Mouse (Mus musculus) megakaryocyte progenitor cell, adult 5-6 weeks (primary cell): Measurements from ENCODE around the gene Zfp276. TPM values are rescaled to one million over a fixed set of nuclear protein-coding genes. Genes with fewer than 3 reads are reported as not detected.
"Not testable (repeated sequence)": the region's sequence is repeated elsewhere in the genome, so short reads cannot be mapped to it uniquely, and the experiment has no call there.

ENCODE experiments used
- ATAC-seq: replicated peaks from 2 replicates; pipeline ENCODE4 v1.8.0; 2016; ENCODE audit warnings: mild to moderate bottlenecking, moderate TSS enrichment, inconsistent platforms; ENCODE audit not compliant: poor library complexity
- total RNA-seq, 2 experiments: library from RNA; stranded (forward) in 1 of 2; stranded (reverse) in 1 of 2; fragments of 157-497, 149-512 nt in 1 of 2; fragments of 200-1000 nt in 1 of 2; gene quantifications; 2 replicates each; pipeline versions ENCODE4 v1.2.3 to v1.2.4; 2015 to 2017

The Zfp276 gene
- total RNA-seq, 2 experiments from 2014 or later, result 8.8 to 13.2 TPM

GRCm38 (mm10) chr8:123243053-123243452 lies 10.9 kb upstream of the Zfp276 start:
- no peak for ATAC-seq

DNA sequence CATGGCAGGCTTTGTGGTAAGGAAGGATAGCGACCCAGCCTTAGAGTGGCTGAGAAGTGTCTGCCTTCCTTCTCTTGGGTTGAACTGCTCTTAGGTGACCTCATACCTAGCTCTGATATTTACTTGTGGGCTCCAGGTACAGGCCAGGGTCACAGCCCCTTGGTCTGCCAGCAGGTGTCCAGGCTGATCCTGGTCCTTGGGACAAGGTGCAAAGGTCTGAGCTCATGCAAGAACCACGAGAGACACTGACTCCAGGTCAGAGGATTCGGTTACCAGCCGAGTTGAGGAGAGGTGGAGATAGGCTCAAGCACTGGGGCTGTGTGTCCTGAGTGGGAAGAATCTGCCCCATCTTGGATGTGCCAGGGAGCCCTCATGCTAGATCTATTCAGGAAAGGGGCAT lies 9.6 kb upstream of the Zfp276 start:
- no peak for ATAC-seq

- no peak for ATAC-seq
Observed at GRCm38 (mm10) chr8:123245543-123245942, 8.5 kb upstream of the Zfp276 start.

DNA sequence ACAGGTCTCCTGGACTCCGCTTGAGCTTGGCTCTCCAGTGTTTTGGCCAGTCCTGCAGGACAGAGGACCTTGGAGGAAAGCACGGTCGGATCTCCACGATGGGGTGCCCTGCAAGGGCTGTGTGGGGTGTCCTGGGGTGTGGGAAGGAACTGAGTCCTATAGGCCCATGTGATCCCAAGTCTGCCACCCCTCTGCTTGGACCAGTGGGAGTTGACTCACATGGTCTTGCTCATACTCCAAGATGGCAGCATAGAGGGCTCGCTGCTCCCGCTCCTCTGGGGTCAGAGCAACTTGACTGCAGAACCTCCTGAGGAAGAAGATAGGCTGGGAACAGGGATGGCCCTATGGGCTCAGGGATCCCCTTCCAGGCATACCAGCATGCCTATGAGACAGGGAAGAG lies 6.2 kb upstream of the Zfp276 start:
- ATAC-seq, result no peak

GRCm38 (mm10) chr8:123248596-123248995 lies 5.4 kb upstream of the Zfp276 start:
- peak; percentile 64 for ATAC-seq

DNA sequence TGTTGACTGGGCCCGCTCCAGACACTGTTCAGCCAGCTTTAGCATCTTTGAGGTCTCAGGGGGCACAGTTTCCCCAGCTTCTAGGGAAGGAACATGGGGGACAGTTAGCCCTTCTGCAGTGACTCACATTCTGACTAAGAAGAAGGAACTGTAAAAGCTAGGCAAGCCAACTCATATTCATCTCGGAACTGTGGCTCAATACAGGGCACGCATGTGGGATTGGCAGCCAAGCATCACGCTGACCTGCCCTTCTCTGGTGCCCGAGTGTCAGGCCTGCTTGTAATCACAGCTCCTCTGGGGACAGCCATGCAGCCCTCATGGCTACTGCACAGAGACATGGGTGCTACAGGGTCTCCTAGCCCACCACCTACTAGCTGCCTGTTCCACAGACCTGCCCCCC lies 3.1 kb upstream of the Zfp276 start:
- no peak for ATAC-seq

DNA sequence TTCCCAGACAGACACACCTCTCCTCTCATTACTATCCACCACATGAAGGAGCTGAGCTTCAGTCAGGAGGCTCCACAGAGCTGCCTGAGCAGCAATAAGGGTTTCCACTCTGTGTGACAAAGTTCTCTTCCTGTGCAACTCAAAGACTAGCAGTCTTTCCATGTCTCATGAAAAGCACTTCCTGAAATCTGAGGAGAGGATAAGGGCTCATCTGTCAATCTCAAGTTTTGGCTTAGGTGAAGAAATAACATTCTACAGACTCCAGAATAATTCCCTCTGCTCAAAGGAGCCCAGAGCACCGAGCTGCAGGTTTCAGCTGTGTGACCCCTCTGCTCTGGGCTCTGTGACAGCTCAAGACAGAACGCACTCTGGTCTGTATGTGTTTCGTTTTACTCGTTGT lies 1.1 kb upstream of the Zfp276 start:
- ATAC-seq, result no peak

GRCm38 (mm10) chr8:123253451-123254098 lies 420 bp upstream of the Zfp276 start:
- ATAC-seq, result no peak

- ATAC-seq, result peak; percentile 54
Observed at GRCm38 (mm10) chr8:123255170-123255569, 1.2 kb downstream of the Zfp276 start.

DNA sequence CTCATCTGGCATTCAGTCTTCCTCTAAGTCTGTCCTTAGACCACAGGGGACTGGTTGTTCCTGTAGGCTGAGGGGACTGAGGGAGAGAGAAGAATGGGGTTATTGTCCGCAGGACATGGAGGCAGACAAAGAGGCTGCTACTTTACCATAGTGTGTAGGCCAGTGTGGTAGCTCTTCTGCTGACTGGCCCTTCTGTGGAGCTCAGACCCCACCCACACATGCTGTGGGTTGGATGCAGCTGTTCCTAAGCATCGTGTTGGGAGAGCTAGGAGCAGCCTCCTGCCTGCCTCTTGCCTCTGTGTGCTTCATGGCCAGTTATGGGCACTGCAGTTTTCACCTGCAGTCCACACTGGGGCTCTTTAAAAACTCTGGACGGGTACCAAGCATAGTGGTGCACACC lies 3.1 kb downstream of the Zfp276 start:
- ATAC-seq, result no peak

- ATAC-seq, result not testable (repeated sequence)
Observed at GRCm38 (mm10) chr8:123257593-123257992, 3.6 kb downstream of the Zfp276 start.

DNA sequence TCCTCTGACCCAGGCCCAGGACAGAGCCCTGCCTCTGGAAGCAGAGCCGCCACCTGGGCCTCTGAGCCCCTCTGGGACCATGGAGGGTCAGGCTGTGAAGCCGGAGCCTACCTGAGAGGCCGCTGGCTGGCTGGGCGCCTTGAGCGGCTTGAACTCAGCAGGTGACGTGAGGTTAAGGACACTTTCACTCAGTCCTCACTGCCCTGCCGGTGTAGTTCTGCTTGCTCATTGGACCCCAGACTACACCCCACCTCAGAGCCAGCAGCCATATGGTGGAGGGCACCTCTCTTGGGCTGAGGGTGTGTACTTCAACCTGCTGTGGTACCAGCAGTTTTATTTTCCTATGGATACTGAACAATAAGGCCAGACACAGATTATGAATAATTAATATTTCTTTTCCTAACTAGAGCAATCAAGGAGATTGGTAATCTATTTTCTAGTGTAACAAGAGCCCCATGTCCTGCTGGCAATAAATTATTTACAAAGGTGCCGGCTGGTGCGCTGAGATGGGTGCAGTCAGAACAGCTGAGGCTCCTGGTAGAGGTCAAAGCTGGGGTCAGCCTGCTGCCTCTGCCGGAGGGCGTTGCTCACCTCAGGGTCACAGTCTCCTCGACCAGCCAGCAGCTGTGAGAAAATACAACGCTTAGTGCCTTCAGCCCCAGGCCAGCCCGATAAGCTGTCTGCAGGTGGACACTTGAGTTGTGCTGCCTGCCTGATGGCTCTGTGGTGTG lies 14.1 kb downstream of the Zfp276 start:
- ATAC-seq, result no peak

DNA sequence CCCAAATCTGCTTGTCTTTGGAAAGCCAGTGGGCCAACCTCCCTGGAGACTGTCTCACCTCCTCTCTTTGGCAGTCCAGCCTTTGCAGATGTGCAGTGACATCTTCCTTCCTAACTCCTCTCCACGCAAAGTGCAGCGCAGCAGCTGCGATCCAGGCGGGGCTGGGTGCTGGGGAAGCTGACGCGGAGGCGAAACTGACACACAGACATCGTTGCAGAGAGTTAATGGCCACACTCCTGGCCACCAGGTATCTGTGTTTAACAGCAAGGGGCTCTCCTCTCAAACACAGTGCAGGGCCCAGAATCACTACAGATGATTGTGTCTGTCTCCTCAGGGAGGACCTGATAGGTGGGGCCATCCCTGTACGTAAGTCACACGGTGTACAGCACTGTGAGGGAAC lies 17.2 kb downstream of the Zfp276 start:
- ATAC-seq, result no peak

DNA sequence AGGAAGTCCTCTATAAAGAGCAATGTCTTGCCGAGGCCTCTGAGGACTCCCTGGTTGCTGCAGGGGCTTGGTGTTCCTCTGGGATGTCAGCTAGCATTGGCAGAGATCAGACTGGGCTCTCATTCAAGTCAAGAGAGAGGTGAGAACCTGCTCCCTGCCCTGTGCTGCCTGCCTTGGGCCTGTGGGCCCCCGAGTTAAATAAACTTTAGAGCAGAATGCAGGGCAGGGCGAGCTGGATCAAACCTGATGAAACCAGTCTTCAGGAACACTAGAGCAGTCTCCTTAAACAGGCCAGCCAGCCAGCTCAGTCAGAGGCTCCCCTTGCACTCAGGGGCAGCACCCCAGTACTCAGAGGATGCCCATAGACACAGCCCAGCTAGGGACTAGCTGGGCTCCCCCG lies 17.9 kb downstream of the Zfp276 start:
- no peak for ATAC-seq

GRCm38 (mm10) chr8:123274447-123274846 lies 20.5 kb downstream of the Zfp276 start:
- ATAC-seq, result no peak

DNA sequence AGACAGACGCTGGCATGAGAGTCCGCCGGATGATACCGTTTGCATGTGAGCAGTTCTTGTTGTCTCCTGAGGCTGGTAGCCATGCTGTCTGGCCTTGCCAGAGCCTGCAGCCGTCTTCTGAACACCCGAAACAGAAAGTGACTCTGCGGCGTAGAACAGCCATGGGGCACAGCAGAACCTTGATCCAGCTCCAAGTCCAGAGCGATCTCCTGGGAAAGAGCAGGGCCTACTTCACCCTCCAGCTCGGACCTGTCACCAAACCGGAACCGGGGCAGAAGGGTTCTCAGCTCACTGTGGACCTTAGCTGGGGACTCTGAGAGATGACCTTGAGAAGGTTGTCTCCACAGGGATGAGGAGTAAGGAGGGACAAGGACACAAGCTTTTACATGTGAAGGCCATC lies 21.1 kb downstream of the Zfp276 start:
- no peak for ATAC-seq

GRCm38 (mm10) chr8:123278445-123278844 lies 24.4 kb downstream of the Zfp276 start:
- no peak for ATAC-seq

- ATAC-seq, result peak; percentile 54
Observed at GRCm38 (mm10) chr8:123279828-123280227, 25.8 kb downstream of the Zfp276 start.

- ATAC-seq, result peak; percentile 89
Observed at GRCm38 (mm10) chr8:123280302-123281094, 26.5 kb downstream of the Zfp276 start.

GRCm38 (mm10) chr8:123282994-123283393 lies 29.0 kb downstream of the Zfp276 start:
- not testable (repeated sequence) for ATAC-seq

DNA sequence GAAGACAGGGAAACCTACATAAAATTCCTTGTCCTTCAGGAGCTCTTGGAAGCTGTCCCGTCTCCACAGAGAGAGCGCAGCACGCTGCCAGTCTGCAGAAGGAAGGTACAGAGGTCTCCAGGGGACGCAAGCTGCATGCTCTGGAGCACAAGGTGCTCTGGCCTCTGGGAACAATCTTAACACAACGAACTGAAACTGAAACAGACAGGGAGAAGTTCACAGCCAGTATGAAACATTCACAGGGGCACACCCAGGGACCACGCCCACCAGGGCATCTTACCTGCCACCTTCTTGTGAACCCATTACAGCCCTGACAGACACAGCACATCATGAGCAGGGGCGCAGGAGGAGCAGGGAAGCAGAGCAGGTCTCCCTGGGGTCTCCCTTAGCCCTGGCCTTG lies 30.0 kb downstream of the Zfp276 start:
- no peak for ATAC-seq

- ATAC-seq, result no peak
Observed at GRCm38 (mm10) chr8:123284493-123284892, 30.5 kb downstream of the Zfp276 start.
